Mouse (Mus musculus) intestine, postnatal 0 days (tissue): ENCODE measurements at regions not wholly inside any gene's neighbourhood (a gene's known extent, or its start where the extent isn't known, plus 50 kb on each side); places are given as distances from the start of the nearest gene placed in this dataset.
A peak's percentile ranks its signal among the peaks of the same experiment; 100 is the strongest.

Source experiments
- ATAC-seq: fragments of 200-750 bp; cut with Nextera tagmentation; 2 replicates; pipeline ENCODE4 v1.8.0; 2017; ENCODE audit warnings: mild to moderate bottlenecking, moderate TSS enrichment, moderate library complexity
- H3K27ac ChIP-seq: fragments of 300-500 bp; sonication (generic); 2 replicates; pipeline ENCODE4 v1.5.1; 2014; ENCODE audit warnings: mild to moderate bottlenecking, low read depth, low read length, moderate library complexity
- H3K27me3 ChIP-seq: fragments of 300-500 bp; sonication (generic); replicated peaks from 2 replicates; pipeline ENCODE4 v1.6.1; 2014; ENCODE audit warnings: low read length, mixed read lengths; ENCODE audit not compliant: control insufficient read depth, insufficient read depth
- H3K36me3 ChIP-seq: fragments of 300-500 bp; sonication (generic); 2 replicates; pipeline ENCODE4 v1.6.1; 2014; ENCODE audit warnings: mild to moderate bottlenecking, moderate library complexity; ENCODE audit not compliant: control insufficient read depth, insufficient read depth
- H3K4me1 ChIP-seq: fragments of 300-500 bp; sonication (generic); replicated peaks from 2 replicates; pipeline ENCODE4 v1.6.1; 2014; ENCODE audit warnings: antibody characterized with exemption, low read length, mixed read lengths; ENCODE audit not compliant: control insufficient read depth, insufficient read depth
- H3K4me2 ChIP-seq: fragments of 300-500 bp; sonication (generic); replicated peaks from 2 replicates; pipeline ENCODE4 v1.6.1; 2014; ENCODE audit warnings: low read depth, mild to moderate bottlenecking, moderate library complexity
- H3K4me3 ChIP-seq: fragments of 300-500 bp; sonication (generic); 2 replicates; pipeline ENCODE4 v1.5.1; 2014; ENCODE audit warnings: low read depth, low read length
- H3K9ac ChIP-seq: fragments of 300-500 bp; sonication (generic); 2 replicates; pipeline ENCODE4 v1.6.1; 2014; ENCODE audit warnings: mild to moderate bottlenecking, low read depth, low read length
- H3K9me3 ChIP-seq: fragments of 300-500 bp; sonication (generic); 2 replicates; pipeline ENCODE4 v1.6.1; 2016; ENCODE audit warnings: mixed run types; ENCODE audit not compliant: control insufficient read depth
- CTCF ChIP-seq: sonication (generic); IDR thresholded peaks from 2 replicates; pipeline ENCODE4 v1.5.1; 2016; ENCODE audit warnings: low read depth, mild to moderate bottlenecking, control low read depth, antibody characterized with exemption, moderate library complexity
- WGBS: fragments of 180-500 bp; shearing (Covaris S2); extraction: QIAGEN DNeasy Blood & Tissue Kit; methylation state at CpG from one replicate; pipeline ENCODE4 v1.1.7; 2014; 5-methylcytosine and 5-hydroxymethylcytosine counted together

DNA sequence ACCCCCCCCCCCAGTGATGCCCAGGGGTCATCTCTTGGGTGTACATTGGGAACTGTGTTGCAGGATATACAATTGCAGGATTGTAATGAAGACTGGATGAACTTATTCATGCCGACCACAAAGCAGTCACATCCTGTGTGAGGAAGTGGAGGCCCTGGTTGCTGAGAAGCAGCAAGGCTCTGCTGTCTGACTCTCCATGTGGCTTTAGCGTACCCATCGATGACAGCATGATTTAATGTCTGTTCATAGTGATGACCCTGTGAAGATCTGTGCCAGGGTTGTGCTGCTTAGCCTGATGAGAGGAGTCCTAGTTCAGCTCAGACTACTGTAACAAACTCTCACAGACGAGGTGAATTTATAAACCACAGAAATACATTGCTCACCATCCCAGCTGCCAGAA is 159.7 kb downstream of the Katnal1 start:
- Histone ChIP-seq H3K9me3 (no peaks in the 10 kb centered on the region), H3K9ac (no peak overlapping the region), H3K4me1 (peaks cover 3% of the 10 kb centered on the region; the same call in 1 of the 2 replicates), H3K4me2 (no peak overlapping the region), H3K36me3 (no peaks in the 10 kb centered on the region), H3K27ac (no peak overlapping the region), H3K4me3 (no peak overlapping the region), H3K27me3 (no peaks in the 10 kb centered on the region)
- no peak for ATAC-seq
- TF ChIP-seq CTCF, result no peak
- 79% methylated on average over 4 of the region's 4 CpGs for WGBS

DNA sequence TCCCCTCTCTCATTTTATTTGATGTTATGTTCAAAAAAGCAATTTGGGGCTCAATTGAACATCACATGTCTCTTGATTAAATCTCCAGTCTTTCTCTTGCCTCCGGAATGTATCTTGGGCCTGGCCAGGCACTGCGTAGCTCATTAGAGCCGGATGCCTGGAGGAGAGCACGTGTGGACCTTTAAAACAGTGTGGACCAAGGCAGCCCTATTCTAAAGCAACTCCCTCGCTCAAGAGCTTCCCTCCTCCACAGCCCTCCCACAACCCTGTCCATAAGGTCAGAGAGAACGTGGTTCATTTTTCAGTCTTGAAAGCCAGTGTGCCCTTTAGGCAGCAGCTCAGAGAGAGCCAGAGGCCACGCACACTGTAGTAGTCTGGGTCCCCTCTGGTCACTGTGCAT is 160.8 kb downstream of the Katnal1 start:
- TF ChIP-seq CTCF, result no peak
- H3K27me3 ChIP-seq, result no peaks in the 10 kb centered on the region
- ATAC-seq, result no peak
- no peaks in the 10 kb centered on the region for H3K36me3 ChIP-seq
- 85% methylated on average over 7 of the region's 7 CpGs for WGBS
- H3K4me3 ChIP-seq, result no peak overlapping the region
- no peak overlapping the region for H3K9ac ChIP-seq
- H3K4me2 ChIP-seq, result no peak overlapping the region
- no peaks in the 10 kb centered on the region for H3K9me3 ChIP-seq
- H3K27ac ChIP-seq, result no peak overlapping the region
- peaks cover 3% of the 10 kb centered on the region; the same call in 1 of the 2 replicates for H3K4me1 ChIP-seq

- H3K4me2 ChIP-seq, result no peak overlapping the region
- TF ChIP-seq CTCF, result no peak
- no peak overlapping the region for H3K9ac ChIP-seq
- 54% methylated on average over 7 of the region's 7 CpGs for WGBS
- H3K4me1 ChIP-seq, result peaks cover 3% of the 10 kb centered on the region; the same call in 1 of the 2 replicates
- H3K27ac ChIP-seq, result no peak overlapping the region
- H3K4me3 ChIP-seq, result no peak overlapping the region
- H3K36me3 ChIP-seq, result no peaks in the 10 kb centered on the region
- H3K27me3 ChIP-seq, result no peaks in the 10 kb centered on the region
- H3K9me3 ChIP-seq, result no peaks in the 10 kb centered on the region
- ATAC-seq, result peak; percentile 79
Observed at GRCm38 (mm10) chr5:148765993-148766392, 163.1 kb downstream of the Katnal1 start.

DNA sequence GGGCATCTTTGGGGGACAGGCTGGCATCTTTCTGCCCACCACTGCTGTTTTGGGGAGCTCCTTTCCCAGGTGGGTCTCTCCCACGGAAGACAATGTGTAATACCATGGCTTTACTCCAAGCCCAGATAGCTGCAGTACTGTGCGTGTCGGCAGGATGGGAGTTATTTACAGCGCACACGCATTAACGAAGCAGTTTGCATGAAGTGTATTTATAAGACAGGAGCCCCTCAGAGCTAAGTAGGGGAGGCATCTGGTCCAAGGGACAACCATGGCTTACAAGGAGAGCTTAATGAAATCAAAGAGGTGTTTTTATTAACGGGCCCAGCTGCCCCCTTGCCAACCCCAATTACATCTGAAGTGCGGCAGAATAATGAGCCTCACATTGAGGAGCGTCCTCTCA is 169.0 kb downstream of the Katnal1 start:
- Histone ChIP-seq H3K9ac (no peak overlapping the region), H3K27me3 (no peaks in the 10 kb centered on the region), H3K27ac (no peak overlapping the region), H3K9me3 (no peaks in the 10 kb centered on the region), H3K36me3 (no peaks in the 10 kb centered on the region), H3K4me2 (no peak overlapping the region), H3K4me1 (no peaks in the 10 kb centered on the region; the same call in 1 of the 2 replicates), H3K4me3 (no peak overlapping the region)
- 80% methylated on average over 9 of the region's 9 CpGs for WGBS
- TF ChIP-seq CTCF, result no peak
- ATAC-seq, result no peak

- Histone ChIP-seq H3K4me1 (no peaks in the 10 kb centered on the region; the same call in 1 of the 2 replicates), H3K36me3 (no peaks in the 10 kb centered on the region), H3K4me2 (no peak overlapping the region), H3K9ac (no peak overlapping the region), H3K27me3 (no peaks in the 10 kb centered on the region), H3K4me3 (no peak overlapping the region), H3K27ac (no peak overlapping the region), H3K9me3 (no peaks in the 10 kb centered on the region)
- TF ChIP-seq CTCF, result no peak
- 85% methylated on average over 7 of the region's 7 CpGs for WGBS
- ATAC-seq, result no peak
Observed at GRCm38 (mm10) chr5:148758786-148759185, 170.3 kb downstream of the Katnal1 start.

- Histone ChIP-seq H3K27me3 (no peaks in the 10 kb centered on the region), H3K4me3 (no peak overlapping the region), H3K9me3 (no peaks in the 10 kb centered on the region), H3K27ac (no peak overlapping the region), H3K4me1 (no peaks in the 10 kb centered on the region; the same call in 1 of the 2 replicates), H3K36me3 (no peaks in the 10 kb centered on the region), H3K4me2 (0 out of 2 replicates have a peak overlapping the region, but pooled peaks have one; percentile 21), H3K9ac (no peak overlapping the region)
- no peak for ATAC-seq
- 61% methylated on average over 5 of the region's 5 CpGs for WGBS
- no peak for TF ChIP-seq CTCF
Observed at GRCm38 (mm10) chr5:148757715-148758114, 171.4 kb downstream of the Katnal1 start.

GRCm38 (mm10) chr5:148757236-148757635 is 171.9 kb downstream of the Katnal1 start:
- Histone ChIP-seq H3K27me3 (no peaks in the 10 kb centered on the region), H3K9ac (no peak overlapping the region), H3K4me1 (no peaks in the 10 kb centered on the region; the same call in 1 of the 2 replicates), H3K36me3 (no peaks in the 10 kb centered on the region), H3K9me3 (no peaks in the 10 kb centered on the region), H3K27ac (no peak overlapping the region), H3K4me2 (no peak overlapping the region), H3K4me3 (no peak overlapping the region)
- WGBS, result 60% methylated on average over 8 of the region's 8 CpGs
- TF ChIP-seq CTCF, result no peak
- no peak for ATAC-seq
